Mouse (Mus musculus) megakaryocyte-erythroid progenitor cell, adult 5 weeks (primary cell): Measurements from ENCODE around the gene Rbbp6. TPM values are rescaled to one million over a fixed set of nuclear protein-coding genes. Genes with fewer than 3 reads are reported as not detected.

Experiments used
- polyA plus RNA-seq: library from polyadenylated mRNA; stranded (reverse); fragments of >175 nt; gene quantifications from 2 replicates; pipeline ENCODE4 v1.2.3, GENCODE M21; 2012

Gene Rbbp6
- 43.4 and 62.7 TPM in 2 replicates for polyA plus RNA-seq

GRCm38 (mm10) chr7:122965386-122965785 lies at the start of gene Rbbp6:
Gene Rbbp6 (plus strand): TSS chr7:122965686.

Other genes with a start within 250 kb of the Rbbp6 start
- gene Tnrc6a, start 158.2 kb downstream of the Rbbp6 start, polyA plus RNA-seq, result 44.4 and 53.8 TPM in 2 replicates
- gene Slc5a11, start 249.1 kb downstream of the Rbbp6 start, polyA plus RNA-seq, result 0.06 and 0.12 TPM in 2 replicates